Mouse (Mus musculus) left cerebral cortex, postnatal 25 days (tissue): ENCODE measurements around the gene Myo18a. TPM values are rescaled to one million over a fixed set of nuclear protein-coding genes. Genes with fewer than 3 reads are reported as not detected.

Source experiments
- DNase-seq, 2 experiments: peaks; one replicate each; pipeline ENCODE4 v3.0.0; 2022; ENCODE audit warnings: low spot score in 2 of 2, mixed read lengths in 1 of 2
- intact Hi-C: fragments of 180-260 bp; cut with DNase I; formaldehyde crosslinking; loops from one replicate; pipeline ENCODE4 v1.15.1; 2025
- total RNA-seq, 2 experiments: library from RNA; stranded (reverse); gene quantifications; 2 replicates each; pipeline ENCODE4 v1.2.3; 2021

The Myo18a gene
- total RNA-seq, 2 experiments from 2014 or later: 156 to 157 TPM

- DNase-seq: no peak
- intact Hi-C loops: no loop called here
Observed at GRCm38 (mm10) chr11:77852195-77852594, 89.1 kb downstream of the Myo18a start.

GRCm38 (mm10) chr11:77852941-77853668 is 90.1 kb downstream of the Myo18a start:
- DNase-seq: no peak
- intact Hi-C loops: no loop called here

GRCm38 (mm10) chr11:77854641-77855040 is 91.6 kb downstream of the Myo18a start:
- no peak for DNase-seq
- intact Hi-C loops: no loop called here

GRCm38 (mm10) chr11:77855396-77855795 is 92.3 kb downstream of the Myo18a start:
- intact Hi-C loops: no loop called here
- no peak for DNase-seq

GRCm38 (mm10) chr11:77857089-77857488 is 94.0 kb downstream of the Myo18a start:
- intact Hi-C loops: no loop called here
- peak in 1 of 2 experiments; percentile 56 for DNase-seq

- intact Hi-C loops: no loop called here
Observed at GRCm38 (mm10) chr11:77858589-77858988, 95.5 kb downstream of the Myo18a start.

GRCm38 (mm10) chr11:77860947-77861346 is 97.9 kb downstream of the Myo18a start:
- intact Hi-C loops: no loop called here

More at GRCm38 (mm10) chr11:77858589-77858988, 95.5 kb downstream of the Myo18a start:
- no peak for DNase-seq

GRCm38 (mm10) chr11:77862887-77863286 is 99.8 kb downstream of the Myo18a start:
- DNase-seq: no peak
- intact Hi-C loops: no loop called here

More at GRCm38 (mm10) chr11:77860947-77861346, 97.9 kb downstream of the Myo18a start:
- peak in 1 of 2 experiments; percentile 77 for DNase-seq

- peak in 1 of 2 experiments; percentile 73 for DNase-seq
- intact Hi-C loops: no loop called here
Observed at GRCm38 (mm10) chr11:77864771-77865170, 101.7 kb downstream of the Myo18a start.

GRCm38 (mm10) chr11:77867419-77868083 is 104.5 kb downstream of the Myo18a start:
- no peak for DNase-seq
- intact Hi-C loops: no loop called here

- intact Hi-C loops: no loop called here
- peak; percentile 74 to 93 for DNase-seq
Observed at GRCm38 (mm10) chr11:77871436-77871835, 108.4 kb downstream of the Myo18a start.

- peak; percentile 74 to 86 for DNase-seq
- intact Hi-C loops: no loop called here
Observed at GRCm38 (mm10) chr11:77872236-77872635, 109.2 kb downstream of the Myo18a start.

GRCm38 (mm10) chr11:77872685-77873084 is 109.6 kb downstream of the Myo18a start:
- DNase-seq: no peak
- intact Hi-C loops: no loop called here

- intact Hi-C loops: no loop called here
- no peak for DNase-seq
Observed at GRCm38 (mm10) chr11:77873116-77873515, 110.1 kb downstream of the Myo18a start.

- DNase-seq: no peak
- intact Hi-C loops: no loop called here
Observed at GRCm38 (mm10) chr11:77874685-77875231, 111.7 kb downstream of the Myo18a start.

- intact Hi-C loops: no loop called here
- DNase-seq: no peak
Observed at GRCm38 (mm10) chr11:77875269-77875668, 112.2 kb downstream of the Myo18a start.

GRCm38 (mm10) chr11:77875847-77876759 is 113.1 kb downstream of the Myo18a start:
- DNase-seq: peak in 1 of 2 experiments; percentile 51

GRCm38 (mm10) chr11:77876760-77877148 is 113.7 kb downstream of the Myo18a start:
- intact Hi-C loops: no loop called here
- peak in 1 of 2 experiments; percentile 81 for DNase-seq

More at GRCm38 (mm10) chr11:77875847-77876759, 113.1 kb downstream of the Myo18a start:
- intact Hi-C loops: no loop called here

GRCm38 (mm10) chr11:77884524-77885245 is 121.6 kb downstream of the Myo18a start:
- intact Hi-C loops: no loop called here
- DNase-seq: no peak
